Mouse (Mus musculus) limb, embryonic 14.5 days (tissue): ENCODE measurements around the gene Ctdsp2. TPM values are rescaled to one million over a fixed set of nuclear protein-coding genes. Genes with fewer than 3 reads are reported as not detected.

Source experiments
- ATAC-seq: fragments of 200-750 bp; cut with Nextera tagmentation; 2 replicates; pipeline ENCODE4 v1.8.0; 2017; ENCODE audit warnings: low read depth, moderate number of reproducible peaks, moderate TSS enrichment; ENCODE audit not compliant: low FRiP score
- DNase-seq: peaks from one replicate; pipeline ENCODE4 v3.0.0-alpha.2; 2015; ENCODE audit warnings: low spot score
- H3K27ac ChIP-seq: fragments of 300-500 bp; sonication (generic); replicated peaks from 2 replicates; pipeline ENCODE4 v1.5.1; 2014; ENCODE audit warnings: low read depth, mild to moderate bottlenecking, low read length, moderate library complexity, mixed read lengths
- H3K27me3 ChIP-seq: fragments of 300-500 bp; sonication (generic); 2 replicates; pipeline ENCODE4 v1.6.1; 2014; ENCODE audit warnings: low read length, mixed read lengths; ENCODE audit not compliant: control insufficient read depth, insufficient read depth
- H3K36me3 ChIP-seq: fragments of 300-500 bp; sonication (generic); 2 replicates; pipeline ENCODE4 v1.6.1; 2014; ENCODE audit warnings: mild to moderate bottlenecking, low read length, moderate library complexity, mixed read lengths; ENCODE audit not compliant: control insufficient read depth, insufficient read depth
- H3K4me1 ChIP-seq: fragments of 300-500 bp; sonication (generic); 2 replicates; pipeline ENCODE4 v1.6.1; 2014; ENCODE audit warnings: antibody characterized with exemption, low read length, mixed read lengths; ENCODE audit not compliant: control insufficient read depth, insufficient read depth
- H3K4me2 ChIP-seq: fragments of 300-500 bp; sonication (generic); replicated peaks from 2 replicates; pipeline ENCODE4 v1.6.1; 2014; ENCODE audit warnings: low read depth, mild to moderate bottlenecking, low read length, moderate library complexity; ENCODE audit not compliant: severe bottlenecking
- H3K4me3 ChIP-seq: fragments of 300-500 bp; sonication (generic); replicated peaks from 2 replicates; pipeline ENCODE4 v1.5.1; 2014; ENCODE audit warnings: low read length
- H3K9ac ChIP-seq: fragments of 300-500 bp; sonication (generic); 2 replicates; pipeline ENCODE4 v1.6.1; 2014; ENCODE audit warnings: mild to moderate bottlenecking, low read depth, low read length, moderate library complexity; ENCODE audit not compliant: severe bottlenecking
- H3K9me3 ChIP-seq: fragments of 300-500 bp; sonication (generic); 2 replicates; pipeline ENCODE4 v1.6.1; 2016; ENCODE audit warnings: low read length; ENCODE audit not compliant: control insufficient read depth
- POLR2A ChIP-seq: fragments of 200-500 bp; IDR thresholded peaks from 2 replicates; pipeline ENCODE4 v1.8.0; 2012; ENCODE audit warnings: inconsistent platforms, mild to moderate bottlenecking, moderate library complexity, borderline replicate concordance; ENCODE audit not compliant: insufficient read depth, insufficient read length; ENCODE audit errors: extremely low read depth
- WGBS: fragments of 180-500 bp; shearing (Covaris S2); extraction: QIAGEN DNeasy Blood & Tissue Kit; methylation state at CpG from one replicate; pipeline ENCODE4 v1.1.7; 2014; 5-methylcytosine and 5-hydroxymethylcytosine counted together
- polyA plus RNA-seq, 2 experiments: library from polyadenylated mRNA; depleted of rRNA in 1 of 2; stranded (reverse) in 1 of 2; unstranded in 1 of 2; fragments of >200 nt; fragmentation: Nextera tagmentation in 1 of 2; extraction: Ambion mirVana in 1 of 2; gene quantifications; 2 replicates each; pipeline versions ENCODE4 v1.2.1 to v1.2.3; 2012 to 2014

Ctdsp2 gene
- polyA plus RNA-seq, 2 experiments = 143 to 230 TPM

- Histone ChIP-seq H3K9me3 (no peaks in the 10 kb centered on the region), H3K4me1 (peaks cover 9% of the 10 kb centered on the region), H3K4me3 (no peak overlapping the region), H3K36me3 (peaks cover 4% of the 10 kb centered on the region), H3K4me2 (no peak overlapping the region), H3K27me3 (no peaks in the 10 kb centered on the region), H3K27ac (0 out of 2 replicates have a peak overlapping the region, but pooled peaks have one; percentile 43), H3K9ac (no peak overlapping the region)
- WGBS = 8% methylated on average over 2 of the region's 2 CpGs
- ATAC-seq = peak; percentile 40; the same call in 1 of the 2 replicates
- no peak for TF ChIP-seq POLR2A
- peak; percentile 63 for DNase-seq
Measured at GRCm38 (mm10) chr10:127017071-127017470, 38.6 kb downstream of the Ctdsp2 start.

DNA sequence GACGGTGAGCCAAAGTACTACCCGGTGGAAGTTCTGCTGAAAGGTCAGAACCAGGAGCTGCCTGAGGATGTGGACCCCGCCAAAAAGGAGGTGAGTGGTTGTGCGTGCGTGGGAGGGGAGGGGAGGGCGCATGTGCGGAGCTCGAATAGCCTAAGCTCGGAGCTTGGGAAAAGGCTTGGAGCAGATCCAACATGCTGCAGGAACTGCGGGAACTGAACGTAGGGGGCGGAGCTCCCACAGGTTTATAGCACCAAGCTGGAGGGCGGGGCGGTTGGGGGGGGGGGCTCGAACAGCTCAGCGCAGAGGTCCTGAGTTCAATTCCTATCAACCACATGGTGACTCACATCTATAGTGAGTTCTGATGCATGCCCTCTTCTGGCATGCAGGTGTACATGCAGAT lies 39.9 kb downstream of the Ctdsp2 start:
- H3K4me2 ChIP-seq = no peak overlapping the region
- H3K4me1 ChIP-seq = peaks cover 9% of the 10 kb centered on the region
- H3K27ac ChIP-seq = no peak overlapping the region
- H3K36me3 ChIP-seq = peaks cover 17% of the 10 kb centered on the region
- no peaks in the 10 kb centered on the region for H3K27me3 ChIP-seq
- no peak overlapping the region for H3K4me3 ChIP-seq
- ATAC-seq (no peak), DNase-seq (peak; percentile 32)
- no peak overlapping the region for H3K9ac ChIP-seq
- WGBS = 60% methylated on average over 16 of the region's 16 CpGs
- H3K9me3 ChIP-seq = no peaks in the 10 kb centered on the region
- TF ChIP-seq POLR2A = no peak

GRCm38 (mm10) chr10:127030336-127031296 lies 52.1 kb downstream of the Ctdsp2 start, which contains the start of gene Tsfm:
Gene Tsfm, minus strand, starts transcription at chr10:127030840.
- peaks cover 37% of the 10 kb centered on the region for H3K36me3 ChIP-seq
- ATAC-seq = peak; percentile 88
- TF ChIP-seq POLR2A = 0 out of 2 replicates have a peak, but pooled peaks have one; percentile 68

GRCm38 (mm10) chr10:127033301-127033741 lies 54.8 kb downstream of the Ctdsp2 start:
- Histone ChIP-seq H3K36me3 (peaks cover 10% of the 10 kb centered on the region), H3K27ac (no peak overlapping the region), H3K9me3 (no peaks in the 10 kb centered on the region), H3K9ac (no peak overlapping the region), H3K4me3 (no peak overlapping the region), H3K27me3 (no peaks in the 10 kb centered on the region), H3K4me1 (peaks cover 4% of the 10 kb centered on the region; the same call in 1 of the 2 replicates), H3K4me2 (no peak overlapping the region)
- no peak for TF ChIP-seq POLR2A
- DNase-seq (no peak), ATAC-seq (no peak)
- WGBS = 83% methylated on average over 8 of the region's 8 CpGs

More at GRCm38 (mm10) chr10:127030336-127031296, 52.1 kb downstream of the Ctdsp2 start, which contains the start of gene Tsfm:
- WGBS = 5% methylated on average over 55 of the region's 56 CpGs
- peak; percentile 88 for DNase-seq
- H3K9ac ChIP-seq = peak within 1 kb of the TSS; percentile 72
- peak within 1 kb of the TSS; percentile 68 for H3K4me2 ChIP-seq
- H3K27ac ChIP-seq = peak within 1 kb of the TSS; percentile 34; the same call in 1 of the 2 replicates
- peaks cover 4% of the 10 kb centered on the region; the same call in 1 of the 2 replicates for H3K4me1 ChIP-seq
- no peaks in the 10 kb centered on the region for H3K27me3 ChIP-seq
- no peaks in the 10 kb centered on the region for H3K9me3 ChIP-seq
- H3K4me3 ChIP-seq = peak within 1 kb of the TSS; percentile 69

DNA sequence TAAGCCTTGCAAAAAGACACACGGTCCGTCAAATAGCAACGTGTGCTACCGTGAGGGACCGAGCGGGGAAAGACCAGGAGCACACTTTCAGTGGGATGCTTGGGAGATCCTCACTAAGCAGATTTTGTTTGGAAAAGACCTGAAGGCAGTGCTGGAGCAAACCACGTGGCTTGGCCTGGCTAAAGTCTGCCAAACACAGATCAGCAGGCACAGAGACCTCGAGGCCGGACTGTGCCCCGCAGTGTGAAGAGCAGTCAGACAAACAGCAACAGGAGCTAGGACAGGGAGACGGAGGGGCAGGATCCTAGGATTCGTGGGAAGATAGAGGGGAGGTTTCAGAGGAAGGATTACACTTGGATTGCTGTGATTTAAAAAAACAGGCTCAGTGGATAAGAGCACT lies 57.8 kb downstream of the Ctdsp2 start:
- DNase-seq (no peak), ATAC-seq (no peak)
- Histone ChIP-seq H3K9ac (no peak overlapping the region), H3K36me3 (no peaks in the 10 kb centered on the region), H3K27me3 (no peaks in the 10 kb centered on the region), H3K4me2 (no peak overlapping the region), H3K27ac (no peak overlapping the region), H3K4me1 (0 out of 2 replicates have a peak, but pooled peaks cover 5% of the 10 kb centered on the region), H3K4me3 (no peak overlapping the region), H3K9me3 (no peaks in the 10 kb centered on the region)
- 82% methylated on average over 12 of the region's 12 CpGs for WGBS
- no peak for TF ChIP-seq POLR2A
